Comparison of ENCODE assay signal across 33 mouse cellular contexts in the genomic region with DNA sequence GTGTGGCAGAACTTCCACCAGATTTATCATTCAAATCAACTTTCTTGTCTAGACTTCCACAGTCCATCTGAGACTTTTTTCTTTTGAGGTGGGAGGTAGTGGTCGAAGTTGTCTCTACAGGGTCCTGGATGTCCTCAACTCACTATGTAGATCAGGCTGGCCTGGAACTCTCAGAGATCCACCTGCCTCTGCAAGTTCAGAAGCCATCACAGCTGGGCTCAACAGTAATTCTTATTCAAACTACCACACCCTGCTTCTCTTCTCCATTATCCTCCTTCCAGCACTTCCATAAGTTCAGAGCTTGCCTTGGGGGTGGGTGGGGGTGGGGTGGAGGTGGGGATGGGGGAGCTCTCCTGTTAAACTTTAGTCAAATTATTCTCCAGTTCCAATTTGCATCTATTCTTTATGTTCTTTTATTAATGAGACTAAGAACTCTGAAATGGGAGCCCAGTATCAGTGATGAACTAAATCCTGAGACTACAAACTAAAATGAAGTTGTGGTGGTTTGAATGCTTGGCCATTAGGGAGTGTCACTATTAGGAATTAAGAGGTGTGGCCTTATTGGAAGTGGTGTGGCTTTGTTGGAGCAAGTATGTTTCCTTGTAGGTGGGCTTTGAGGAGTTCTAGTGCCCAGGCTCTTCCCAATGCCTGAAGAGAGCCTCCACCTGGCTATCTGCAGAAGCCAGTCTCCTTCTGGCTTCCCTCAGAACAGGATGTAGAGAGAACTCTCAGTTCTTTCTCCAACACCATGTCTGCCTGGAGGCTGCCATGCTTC. TPM values are rescaled to one million over a fixed set of nuclear protein-coding genes. Genes with fewer than 3 reads are reported as not detected.
"Had no signal": no experiment of that assay in that cellular context is flagged by ENCODE, and none has a peak within 500 bp of the region (broad histone marks: within the 10 kb centered on the region; RNA-seq: fewer than 3 reads in every experiment).

No protein-coding gene starts in this region.

- H3K4me2 ChIP-seq: heart, embryonic 12.5 days; hindbrain, embryonic 12.5 days; hindbrain, embryonic 14.5 days; intestine, embryonic 15.5 days; limb, embryonic 13.5 days; limb, embryonic 15.5 days; liver, embryonic 12.5 days had no signal

- H3K36me3 ChIP-seq: heart, embryonic 10.5 days; heart, embryonic 12.5 days; hindbrain, embryonic 10.5 days; hindbrain, embryonic 12.5 days; intestine, embryonic 15.5 days; limb, embryonic 13.5 days; limb, embryonic 15.5 days; liver, embryonic 12.5 days had no signal

- H3K4me1 ChIP-seq: heart, embryonic 10.5 days; heart, embryonic 12.5 days; limb, embryonic 13.5 days; liver, embryonic 12.5 days had no signal

- H3K9me3 ChIP-seq: heart, embryonic 10.5 days; heart, embryonic 12.5 days; hindbrain, embryonic 10.5 days; hindbrain, embryonic 12.5 days; intestine, embryonic 15.5 days; limb, embryonic 13.5 days; limb, embryonic 15.5 days; liver, embryonic 12.5 days had no signal

- H3K4me3 ChIP-seq: gastrocnemius, adult 2 months; heart, embryonic 10.5 days; heart, embryonic 12.5 days; hindbrain, embryonic 10.5 days; hindbrain, embryonic 12.5 days; intestine, embryonic 15.5 days; layer of hippocampus, adult 2 months; limb, embryonic 13.5 days; limb, embryonic 15.5 days; liver, embryonic 12.5 days had no signal

- H3K9ac ChIP-seq: heart, embryonic 12.5 days; hindbrain, embryonic 12.5 days; hindbrain, embryonic 14.5 days; intestine, embryonic 15.5 days; limb, embryonic 13.5 days; limb, embryonic 15.5 days; liver, embryonic 12.5 days; liver, embryonic 14.5 days had no signal

- ATAC-seq: hindbrain, embryonic 16.5 days; inflammation-experienced regulatory T-cells, adult 6 months; intestine, embryonic 15.5 days; intestine, postnatal 0 days; liver, embryonic 12.5 days had no signal

- H3K27ac ChIP-seq: gastrocnemius, adult 2 months; heart, embryonic 10.5 days; hindbrain, embryonic 10.5 days; hindbrain, embryonic 12.5 days; hindbrain, embryonic 14.5 days; intestine, embryonic 15.5 days; layer of hippocampus, adult 2 months; limb, embryonic 13.5 days; limb, embryonic 15.5 days; liver, embryonic 12.5 days; liver, embryonic 14.5 days had no signal

- H3K27me3 ChIP-seq: intestine, embryonic 15.5 days had no signal

- DNase-seq: gastrocnemius, adult 2 months; gastrocnemius, postnatal 10 days; gastrocnemius, postnatal 25 days; heart, postnatal 10 days; heart, postnatal 4 days; kidney, adult 18-20 months; kidney, adult 8-10 months; kidney, postnatal 10 days; kidney, postnatal 25 days; kidney, postnatal 4 days; layer of hippocampus, postnatal 36 days; left cerebral cortex, postnatal 4 days had no signal

RNA-seq across cellular contexts. Expression of a gene that starts 15.2 kb away (rescaled TPM):
- total RNA-seq: granulocyte monocyte progenitor cell, adult 5-6 weeks; heart, postnatal 10 days; heart, postnatal 25 days; heart, postnatal 4 days had no signal
- polyA plus RNA-seq: heart, embryonic 10.5 days; heart, embryonic 12.5 days; heart, embryonic 14.5 days; hindbrain, embryonic 10.5 days; hindbrain, embryonic 12.5 days; hindbrain, embryonic 14.5 days; hindbrain, embryonic 16.5 days; inflammation-experienced regulatory T-cells, adult 6 months; kidney, embryonic 14.5 days; kidney, embryonic 16.5 days; limb, embryonic 11.5 days; limb, embryonic 13.5 days; limb, embryonic 15.5 days; liver, embryonic 12.5 days; liver, embryonic 14.5 days; liver, embryonic 16.5 days had no signal
